Mouse (Mus musculus) midbrain, postnatal 0 days (tissue): Measurements from ENCODE around the gene Midn. TPM values are rescaled to one million over a fixed set of nuclear protein-coding genes. Genes with fewer than 3 reads are reported as not detected.

Experiments used
- ATAC-seq: fragments of 200-750 bp; cut with Nextera tagmentation; 2 replicates; pipeline ENCODE4 v1.8.0; 2017; ENCODE audit warnings: moderate number of reproducible peaks, mild to moderate bottlenecking, moderate TSS enrichment, moderate library complexity; ENCODE audit not compliant: low FRiP score
- DNase-seq: peaks from one replicate; pipeline ENCODE4 v3.0.0-alpha.2; 2015; ENCODE audit warnings: low spot score
- H3K27ac ChIP-seq: fragments of 300-500 bp; sonication (generic); 2 replicates; pipeline ENCODE4 v1.5.1; 2014; ENCODE audit warnings: low read depth, mild to moderate bottlenecking, low read length, mixed read lengths
- H3K27me3 ChIP-seq: fragments of 300-500 bp; sonication (generic); 2 replicates; pipeline ENCODE4 v1.6.1; 2014; ENCODE audit warnings: low read length, control low read depth, mixed read lengths; ENCODE audit not compliant: insufficient read depth
- H3K36me3 ChIP-seq: fragments of 300-500 bp; sonication (generic); 2 replicates; pipeline ENCODE4 v1.6.1; 2014; ENCODE audit warnings: low read length, control low read depth, mixed read lengths; ENCODE audit not compliant: insufficient read depth
- H3K4me1 ChIP-seq: fragments of 300-500 bp; sonication (generic); 2 replicates; pipeline ENCODE4 v1.6.1; 2014; ENCODE audit warnings: mild to moderate bottlenecking, control low read depth, antibody characterized with exemption, low read length, mixed read lengths; ENCODE audit not compliant: insufficient read depth
- H3K4me2 ChIP-seq: fragments of 300-500 bp; sonication (generic); 2 replicates; pipeline ENCODE4 v1.6.1; 2014; ENCODE audit warnings: low read depth, mild to moderate bottlenecking, low read length, mixed read lengths; ENCODE audit not compliant: poor library complexity, severe bottlenecking
- H3K4me3 ChIP-seq: fragments of 300-500 bp; sonication (generic); 2 replicates; pipeline ENCODE4 v1.5.1; 2014; ENCODE audit warnings: low read depth, mild to moderate bottlenecking, low read length, moderate library complexity
- H3K9ac ChIP-seq: fragments of 300-500 bp; sonication (generic); replicated peaks from 2 replicates; pipeline ENCODE4 v1.6.1; 2014; ENCODE audit warnings: mild to moderate bottlenecking, low read length, moderate library complexity, mixed read lengths; ENCODE audit not compliant: poor library complexity, severe bottlenecking
- H3K9me3 ChIP-seq: fragments of 300-500 bp; sonication (generic); 2 replicates; pipeline ENCODE4 v1.6.1; 2016; ENCODE audit warnings: low read length, control low read depth
- CTCF ChIP-seq: IDR thresholded peaks from 2 replicates; pipeline ENCODE4 v1.5.1; 2016; ENCODE audit warnings: antibody characterized with exemption, mild to moderate bottlenecking
- WGBS: fragments of 180-500 bp; shearing (Covaris S2); extraction: QIAGEN DNeasy Blood & Tissue Kit; methylation state at CpG from one replicate; pipeline ENCODE4 v1.1.7; 2014; 5-methylcytosine and 5-hydroxymethylcytosine counted together
- polyA plus RNA-seq: library from polyadenylated mRNA; unstranded; fragments of >200 nt; fragmentation: Nextera tagmentation; extraction: Ambion mirVana; gene quantifications from 2 replicates; pipeline ENCODE4 v1.2.1, GENCODE M21; 2015
- total RNA-seq: library from RNA; depleted of rRNA; stranded (reverse); fragments of >200 nt; gene quantifications from 2 replicates; pipeline ENCODE4 v1.2.3, GENCODE M21; 2014

Midn gene
- total and polyA plus RNA-seq, 2 experiments from 2014 or later, result 17.2 to 143 TPM

DNA sequence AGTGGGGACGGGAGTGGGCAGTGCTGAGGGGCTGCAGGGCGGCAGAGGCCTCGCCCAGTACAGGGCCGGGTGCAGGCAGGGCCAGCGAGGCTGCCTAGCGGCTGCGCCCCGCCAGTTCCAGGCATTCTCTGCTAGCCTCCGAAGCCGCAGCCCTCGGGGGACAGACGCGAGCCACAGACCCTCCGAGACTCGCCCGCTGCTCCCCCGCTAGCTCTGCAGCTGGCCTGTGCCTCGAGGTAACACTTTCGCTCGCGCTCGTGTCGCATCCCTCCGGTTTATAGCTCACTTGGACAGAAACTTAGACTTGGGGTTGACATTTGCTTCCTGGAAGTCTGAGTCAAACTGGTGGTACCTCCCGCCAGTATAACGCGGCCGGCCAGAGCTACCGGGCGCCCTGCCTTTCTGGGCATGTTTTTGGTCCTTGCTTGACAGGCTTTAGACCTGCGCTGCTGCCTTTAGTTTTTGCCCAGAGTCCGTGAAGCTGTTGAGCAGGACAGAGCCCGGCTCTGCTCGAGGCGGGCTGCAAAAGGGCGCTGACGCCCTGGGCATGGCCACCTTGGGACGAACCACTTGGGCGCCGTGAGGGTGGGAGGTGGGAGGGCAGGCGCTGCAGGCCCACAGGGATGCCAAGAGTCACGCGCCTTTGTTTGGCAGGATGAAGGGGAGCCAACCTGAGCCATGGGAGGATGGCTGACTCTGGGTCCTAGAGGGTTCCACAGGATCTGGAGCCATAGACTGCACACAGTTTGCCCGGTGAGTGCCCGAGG lies 23.9 kb downstream of the Midn start:
- TF ChIP-seq CTCF, result no peak
- Histone ChIP-seq H3K9me3 (no peaks in the 10 kb centered on the region), H3K4me3 (no peak overlapping the region), H3K4me2 (peak overlapping the region; percentile 60), H3K27me3 (no peaks in the 10 kb centered on the region), H3K4me1 (peaks cover 7% of the 10 kb centered on the region; the same call in 1 of the 2 replicates), H3K9ac (peak overlapping the region; percentile 56), H3K27ac (peak overlapping the region; percentile 83), H3K36me3 (peaks cover 18% of the 10 kb centered on the region)
- DNase-seq (no peak), ATAC-seq (no peak)
- 75% methylated on average over 45 of the region's 45 CpGs for WGBS

- H3K27ac ChIP-seq, result peak within 1 kb of the TSS; percentile 83
- DNase-seq, result peak; percentile 95
Measured at GRCm38 (mm10) chr10:80172527-80173292, 24.6 kb downstream of the Midn start, which contains the start of gene 1600002K03Rik. Gene 1600002K03Rik, plus strand, starts transcription at chr10:80172944.

DNA sequence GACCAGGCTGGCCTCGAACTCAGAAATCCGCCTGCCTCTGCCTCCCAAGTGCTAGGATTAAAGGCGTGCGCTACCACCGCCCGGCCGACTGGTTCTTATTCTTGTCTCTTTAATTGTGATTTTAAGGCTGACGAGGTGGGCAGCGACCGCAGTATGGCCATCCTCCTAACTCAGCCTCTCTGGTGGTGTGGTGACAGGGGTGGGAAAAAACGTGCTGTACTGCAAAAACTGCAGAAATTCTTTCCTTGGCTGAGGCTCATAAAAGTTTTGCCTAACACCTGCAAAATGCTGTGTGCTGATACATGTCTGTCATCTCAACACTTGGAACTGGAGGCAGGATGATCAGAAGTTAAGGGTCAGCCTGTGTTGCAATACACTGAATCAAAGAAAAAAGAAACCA lies 25.3 kb downstream of the Midn start:
- 15% methylated on average over 11 of the region's 11 CpGs for WGBS
- no peaks in the 10 kb centered on the region for H3K27me3 ChIP-seq
- H3K4me2 ChIP-seq, result peak overlapping the region; percentile 60
- no peak for TF ChIP-seq CTCF
- ATAC-seq (no peak), DNase-seq (no peak)
- H3K9ac ChIP-seq, result no peak overlapping the region
- peaks cover 18% of the 10 kb centered on the region for H3K36me3 ChIP-seq
- H3K4me1 ChIP-seq, result peaks cover 7% of the 10 kb centered on the region; the same call in 1 of the 2 replicates
- no peaks in the 10 kb centered on the region for H3K9me3 ChIP-seq
- 0 out of 2 replicates have a peak overlapping the region, but pooled peaks have one; percentile 51 for H3K27ac ChIP-seq
- peak overlapping the region; percentile 41 for H3K4me3 ChIP-seq

More at GRCm38 (mm10) chr10:80172527-80173292, 24.6 kb downstream of the Midn start, which contains the start of gene 1600002K03Rik:
- Histone ChIP-seq H3K4me3 (peak within 1 kb of the TSS; percentile 41), H3K9ac (peak within 1 kb of the TSS; percentile 56), H3K4me1 (peaks cover 7% of the 10 kb centered on the region; the same call in 1 of the 2 replicates), H3K36me3 (peaks cover 18% of the 10 kb centered on the region), H3K4me2 (peak within 1 kb of the TSS; percentile 60), H3K9me3 (no peaks in the 10 kb centered on the region), H3K27me3 (no peaks in the 10 kb centered on the region)
- 10% methylated on average over 35 of the region's 35 CpGs for WGBS
- no peak for TF ChIP-seq CTCF
- peak; percentile 68; the same call in 1 of the 2 replicates for ATAC-seq

- TF ChIP-seq CTCF, result no peak
- ATAC-seq (no peak), DNase-seq (no peak)
- H3K9me3 ChIP-seq, result no peaks in the 10 kb centered on the region
- 80% methylated on average over 10 of the region's 10 CpGs for WGBS
- no peak overlapping the region for H3K9ac ChIP-seq
- no peak overlapping the region for H3K4me2 ChIP-seq
- H3K4me1 ChIP-seq, result 0 out of 2 replicates have a peak, but pooled peaks cover 3% of the 10 kb centered on the region
- H3K4me3 ChIP-seq, result no peak overlapping the region
- peaks cover 18% of the 10 kb centered on the region for H3K36me3 ChIP-seq
- H3K27ac ChIP-seq, result no peak overlapping the region
- H3K27me3 ChIP-seq, result no peaks in the 10 kb centered on the region
Measured at GRCm38 (mm10) chr10:80173955-80174640, 26.0 kb downstream of the Midn start.

GRCm38 (mm10) chr10:80174705-80175104 lies 26.6 kb downstream of the Midn start:
- ATAC-seq, result no peak
- peak; percentile 57 for TF ChIP-seq CTCF
- Histone ChIP-seq H3K4me3 (no peak overlapping the region), H3K27ac (no peak overlapping the region), H3K9me3 (no peaks in the 10 kb centered on the region), H3K4me2 (no peak overlapping the region), H3K4me1 (0 out of 2 replicates have a peak, but pooled peaks cover 3% of the 10 kb centered on the region), H3K9ac (no peak overlapping the region), H3K36me3 (peaks cover 18% of the 10 kb centered on the region), H3K27me3 (no peaks in the 10 kb centered on the region)
- no peak for DNase-seq
- 30% methylated on average over 2 of the region's 2 CpGs for WGBS
